Mouse (Mus musculus) liver, embryonic 14.5 days (tissue): ENCODE measurements around the gene Prima1. TPM values are rescaled to one million over a fixed set of nuclear protein-coding genes. Genes with fewer than 3 reads are reported as not detected.

Source experiments
- ATAC-seq: fragments of 200-750 bp; cut with Nextera tagmentation; 2 replicates; pipeline ENCODE4 v1.8.0; 2017; ENCODE audit warnings: moderate number of reproducible peaks, mild to moderate bottlenecking, moderate library complexity; ENCODE audit not compliant: insufficient read depth
- DNase-seq, 3 experiments: peaks; one replicate each; pipeline ENCODE4 v3.0.0-alpha.2; 2012 to 2013; ENCODE audit warnings: low read depth in 3 of 3, low spot score in 3 of 3
- H3K27ac ChIP-seq: fragments of 300-500 bp; sonication (generic); 2 replicates; pipeline ENCODE4 v1.5.1; 2014; ENCODE audit warnings: moderate library complexity, mild to moderate bottlenecking, control low read depth, inconsistent platforms
- H3K27me3 ChIP-seq: fragments of 300-500 bp; sonication (generic); 2 replicates; pipeline ENCODE4 v1.6.1; 2014; ENCODE audit warnings: mild to moderate bottlenecking, low read length, moderate library complexity; ENCODE audit not compliant: control insufficient read depth, insufficient read depth
- H3K36me3 ChIP-seq: fragments of 300-500 bp; sonication (generic); replicated peaks from 2 replicates; pipeline ENCODE4 v1.6.1; 2014; ENCODE audit warnings: low read depth; ENCODE audit not compliant: control insufficient read depth, insufficient read depth
- H3K4me1 ChIP-seq, 2 experiments: fragments of 200-500 bp in 1 of 2; fragments of 300-500 bp in 1 of 2; sonication (generic) in 1 of 2; replicated peaks; 2 replicates each; pipeline ENCODE4 v1.6.1; 2012 to 2014; ENCODE audit warnings: antibody characterized with exemption in 1 of 2, inconsistent platforms in 1 of 2, low read length in 1 of 2; ENCODE audit not compliant: control insufficient read depth in 2 of 2, insufficient read depth in 2 of 2
- H3K4me2 ChIP-seq: fragments of 300-500 bp; sonication (generic); 2 replicates; pipeline ENCODE4 v1.6.1; 2014; ENCODE audit warnings: low read depth, mild to moderate bottlenecking, control low read depth, moderate library complexity
- H3K4me3 ChIP-seq, 2 experiments: fragments of 200-500 bp in 1 of 2; fragments of 300-500 bp in 1 of 2; sonication (generic) in 1 of 2; 2 replicates each; pipeline ENCODE4 v1.5.1; 2012 to 2014; ENCODE audit warnings: low read depth in 2 of 2, low read length in 2 of 2, mild to moderate bottlenecking in 2 of 2, control low read depth in 1 of 2, inconsistent platforms in 1 of 2, moderate library complexity in 1 of 2; ENCODE audit not compliant: insufficient read depth in 1 of 2
- H3K9ac ChIP-seq: fragments of 300-500 bp; sonication (generic); replicated peaks from 2 replicates; pipeline ENCODE4 v1.6.1; 2014; ENCODE audit warnings: mild to moderate bottlenecking, control low read depth, moderate library complexity
- H3K9me3 ChIP-seq: fragments of 300-500 bp; sonication (generic); 2 replicates; pipeline ENCODE4 v1.6.1; 2016; ENCODE audit warnings: low read length, mixed read lengths; ENCODE audit not compliant: control insufficient read depth
- CTCF ChIP-seq: IDR thresholded peaks from 2 replicates; pipeline ENCODE4 v1.5.1; 2016; ENCODE audit warnings: antibody characterized with exemption, low read depth, control low read depth
- EP300 ChIP-seq: IDR thresholded peaks from 2 replicates; pipeline ENCODE4 v1.6.1; 2016; ENCODE audit warnings: antibody characterized with exemption, low read depth
- WGBS: fragments of 180-500 bp; shearing (Covaris S2); extraction: QIAGEN DNeasy Blood & Tissue Kit; methylation state at CpG from one replicate; pipeline ENCODE4 v1.1.7; 2014; ENCODE audit not compliant: insufficient replicate concordance; 5-methylcytosine and 5-hydroxymethylcytosine counted together
- polyA plus RNA-seq, 2 experiments: library from polyadenylated mRNA; depleted of rRNA in 1 of 2; stranded (reverse) in 1 of 2; unstranded in 1 of 2; fragments of >200 nt; fragmentation: Nextera tagmentation in 1 of 2; extraction: Ambion mirVana in 1 of 2; gene quantifications; 2 replicates each; pipeline versions ENCODE4 v1.2.1 to v1.2.3; 2012 to 2014

Gene Prima1
- polyA plus RNA-seq, 2 experiments: not detected

GRCm38 (mm10) chr12:103281491-103281890, 39.5 kb upstream of the Prima1 start:
- WGBS: 40% methylated on average over 2 of the region's 2 CpGs
- H3K27me3 ChIP-seq: no peaks in the 10 kb centered on the region
- TF ChIP-seq EP300: no peak
- no peak for TF ChIP-seq CTCF
- no peaks in the 10 kb centered on the region for H3K9me3 ChIP-seq
- H3K27ac ChIP-seq: no peak overlapping the region
- no peak overlapping the region for H3K9ac ChIP-seq
- no peak overlapping the region for H3K4me3 ChIP-seq
- DNase-seq (no peak), ATAC-seq (no peak)
- no peaks in the 10 kb centered on the region for H3K36me3 ChIP-seq
- H3K4me1 ChIP-seq: peaks cover 0 to 5% of the 10 kb centered on the region in 2 experiments; a peak in 1 of 4 replicates
- H3K4me2 ChIP-seq: no peak overlapping the region

GRCm38 (mm10) chr12:103276422-103276821, 34.5 kb upstream of the Prima1 start:
- Histone ChIP-seq H3K4me2 (no peak overlapping the region), H3K4me1 (no peaks in the 10 kb centered on the region; a peak in 1 of 4 replicates), H3K27me3 (no peaks in the 10 kb centered on the region), H3K27ac (no peak overlapping the region), H3K4me3 (no peak overlapping the region), H3K9ac (no peak overlapping the region), H3K9me3 (no peaks in the 10 kb centered on the region), H3K36me3 (no peaks in the 10 kb centered on the region)
- WGBS: 49% methylated on average over 4 of the region's 4 CpGs
- DNase-seq (no peak), ATAC-seq (no peak)
- TF ChIP-seq EP300: no peak
- no peak for TF ChIP-seq CTCF

- Histone ChIP-seq H3K4me2 (no peak overlapping the region), H3K27ac (no peak overlapping the region), H3K9me3 (no peaks in the 10 kb centered on the region), H3K27me3 (no peaks in the 10 kb centered on the region), H3K36me3 (no peaks in the 10 kb centered on the region), H3K4me1 (no peaks in the 10 kb centered on the region), H3K9ac (no peak overlapping the region), H3K4me3 (no peak overlapping the region)
- TF ChIP-seq CTCF: no peak
- ATAC-seq (no peak), DNase-seq (no peak)
- 63% methylated on average over 2 of the region's 2 CpGs for WGBS
These were observed 31.8 kb upstream of the Prima1 start for GRCm38 (mm10) chr12:103273732-103274131.

GRCm38 (mm10) chr12:103273051-103273450, 31.1 kb upstream of the Prima1 start:
- Histone ChIP-seq H3K27me3 (no peaks in the 10 kb centered on the region), H3K4me2 (no peak overlapping the region), H3K27ac (no peak overlapping the region), H3K4me3 (no peak overlapping the region), H3K9me3 (no peaks in the 10 kb centered on the region), H3K36me3 (no peaks in the 10 kb centered on the region), H3K9ac (no peak overlapping the region), H3K4me1 (no peaks in the 10 kb centered on the region)
- TF ChIP-seq CTCF: no peak
- TF ChIP-seq EP300: no peak
- 44% methylated on average over 6 of the region's 6 CpGs for WGBS
- ATAC-seq: no peak
- no peak for DNase-seq

- Histone ChIP-seq H3K9me3 (no peaks in the 10 kb centered on the region), H3K27me3 (no peaks in the 10 kb centered on the region), H3K27ac (no peak overlapping the region), H3K9ac (no peak overlapping the region), H3K4me1 (no peaks in the 10 kb centered on the region), H3K4me2 (no peak overlapping the region), H3K36me3 (no peaks in the 10 kb centered on the region), H3K4me3 (no peak overlapping the region)
- ATAC-seq (no peak), DNase-seq (no peak)
- WGBS: 53% methylated on average over 3 of the region's 3 CpGs
- no peak for TF ChIP-seq EP300
- TF ChIP-seq CTCF: no peak
These were observed 30.2 kb upstream of the Prima1 start for GRCm38 (mm10) chr12:103272176-103272575.
